Mouse (Mus musculus): ENCODE results near the gene Cd247.

Gene Cd247

DNA sequence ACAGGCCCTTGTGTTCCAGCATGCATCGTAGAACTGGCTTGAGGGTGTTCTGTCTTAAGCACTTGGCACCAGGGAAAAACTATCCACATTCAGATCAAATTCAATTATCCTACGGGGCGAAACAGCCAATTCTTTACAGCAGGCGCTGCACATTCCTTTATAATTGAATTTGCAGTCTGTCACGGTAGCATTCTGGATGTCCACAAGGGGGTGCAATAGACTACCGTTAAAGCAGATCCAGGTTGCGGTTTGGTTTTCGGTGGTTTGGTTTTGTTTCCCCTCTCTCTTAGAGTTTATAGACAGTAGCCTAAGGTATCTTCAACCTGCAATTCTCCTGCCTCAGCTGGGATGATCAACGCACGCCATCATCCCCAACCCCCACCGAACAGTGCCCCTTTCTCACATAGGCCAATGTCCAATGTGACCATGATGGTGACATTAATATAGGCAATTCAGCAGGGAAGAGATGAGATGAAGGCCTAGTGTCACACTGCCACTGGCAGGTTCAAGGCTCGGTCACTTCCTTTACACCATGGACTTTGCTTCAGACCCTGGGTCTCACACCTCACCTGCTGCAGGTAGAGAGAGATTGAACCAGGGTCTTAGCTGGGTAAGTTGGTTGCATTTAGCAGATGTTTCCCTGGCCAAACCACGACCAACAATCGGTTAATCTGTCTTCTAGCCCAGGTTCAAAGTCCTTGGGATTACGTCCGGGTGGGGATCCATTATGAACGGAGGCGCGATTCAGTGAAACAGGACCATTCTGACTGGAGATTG lies 12.8 kb upstream of the Cd247 start:
- no peak for DNase-seq (ENCODE audit: low spot score)

DNA sequence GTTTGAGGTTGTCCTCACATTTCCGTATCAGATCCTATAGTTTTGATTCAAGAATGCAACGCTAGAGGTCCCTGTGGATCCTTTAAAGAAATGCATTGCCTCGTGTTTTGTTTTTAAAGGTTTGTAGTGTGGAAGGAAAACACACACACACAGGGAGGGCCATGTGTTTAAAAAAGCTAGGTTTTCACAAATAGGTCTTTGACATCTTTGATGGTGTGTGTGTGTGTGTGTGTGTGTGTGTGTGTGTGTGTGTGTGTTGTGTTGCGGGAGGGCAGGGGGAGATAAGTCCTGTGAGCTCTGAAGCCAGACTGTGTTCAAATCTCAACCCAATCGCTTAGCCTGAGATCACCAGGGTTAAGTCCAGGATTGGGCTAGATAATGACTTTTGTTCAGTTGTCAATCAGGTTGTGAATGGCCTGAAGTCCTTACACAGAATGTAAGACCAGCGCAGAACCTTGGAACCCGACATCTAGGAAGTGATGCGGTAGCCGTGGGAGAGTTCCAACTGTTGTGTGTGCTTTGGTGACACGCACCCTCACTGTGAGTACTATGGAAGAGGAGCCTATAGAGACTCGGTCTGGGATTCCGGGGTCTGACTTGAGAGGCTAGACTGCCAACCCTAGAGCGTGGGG lies 8.4 kb upstream of the Cd247 start:
- DNase-seq (ENCODE audit: low spot score): no peak

DNA sequence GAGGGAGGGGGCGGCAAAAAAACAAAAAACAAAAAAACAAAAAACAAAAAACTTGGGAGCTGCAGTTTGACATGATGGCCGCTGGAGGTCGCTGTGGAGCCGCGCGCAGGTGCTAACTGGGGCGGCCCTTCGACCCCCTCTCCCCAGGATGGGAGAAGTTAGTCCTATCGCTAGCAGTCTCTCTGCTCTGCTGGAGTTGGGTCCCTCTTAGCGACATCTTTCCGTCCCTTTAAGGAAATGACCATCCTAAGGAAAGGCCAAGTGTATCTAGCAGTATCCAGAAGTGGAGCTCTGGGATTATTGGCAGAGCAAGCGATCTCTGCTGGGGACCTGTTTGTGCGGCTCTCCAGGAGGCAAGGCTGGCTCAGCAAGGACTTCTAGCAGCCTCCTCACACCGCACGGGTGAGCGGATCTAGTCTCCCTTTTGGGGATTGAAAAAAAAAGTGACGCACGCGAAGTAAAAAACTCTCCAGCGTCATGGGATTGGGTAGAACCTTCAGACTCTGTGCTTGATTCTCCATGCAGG lies 7.8 kb upstream of the Cd247 start:
- no peak for DNase-seq (ENCODE audit: low spot score)

DNA sequence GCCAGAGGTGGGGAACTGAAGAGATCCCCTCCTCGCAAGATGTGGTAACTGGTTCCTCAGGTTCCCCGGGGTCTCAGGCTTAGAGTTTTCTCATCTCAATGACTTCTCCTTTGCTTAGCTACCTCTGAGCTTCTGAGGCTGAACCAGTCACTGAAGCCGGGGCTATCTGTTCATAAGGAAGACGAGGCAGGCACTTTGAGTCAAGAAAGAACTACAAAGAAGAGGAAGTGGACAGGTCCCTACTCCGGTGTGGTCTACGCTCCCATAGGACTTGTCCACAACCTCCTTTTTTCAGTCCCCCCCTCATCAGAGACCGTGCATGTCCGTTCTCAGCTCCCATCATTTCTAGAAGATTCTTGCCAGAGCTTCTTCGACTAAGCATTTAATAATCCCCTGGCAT lies 7.1 kb upstream of the Cd247 start:
- no peak for DNase-seq (ENCODE audit: low spot score)

DNA sequence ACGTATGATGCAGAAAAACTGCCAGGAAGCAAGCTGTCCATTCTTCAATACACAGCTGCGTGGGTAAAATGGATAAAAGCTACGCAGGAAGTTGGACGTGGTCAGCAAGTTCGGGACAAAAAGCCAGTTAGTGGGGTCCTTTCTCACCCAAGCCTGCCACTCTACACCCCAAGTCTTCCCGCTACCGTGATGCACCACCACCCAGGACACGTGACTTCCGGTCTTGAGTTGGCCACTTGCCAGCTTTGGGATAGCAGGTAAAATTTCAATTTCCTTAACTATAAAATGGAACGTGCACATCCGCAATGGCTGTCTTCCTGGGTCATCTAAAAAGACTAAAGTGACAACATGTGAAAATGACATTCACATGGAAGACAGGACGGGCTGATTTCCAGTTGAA lies 6.6 kb upstream of the Cd247 start:
- DNase-seq (ENCODE audit: low spot score): no peak

DNA sequence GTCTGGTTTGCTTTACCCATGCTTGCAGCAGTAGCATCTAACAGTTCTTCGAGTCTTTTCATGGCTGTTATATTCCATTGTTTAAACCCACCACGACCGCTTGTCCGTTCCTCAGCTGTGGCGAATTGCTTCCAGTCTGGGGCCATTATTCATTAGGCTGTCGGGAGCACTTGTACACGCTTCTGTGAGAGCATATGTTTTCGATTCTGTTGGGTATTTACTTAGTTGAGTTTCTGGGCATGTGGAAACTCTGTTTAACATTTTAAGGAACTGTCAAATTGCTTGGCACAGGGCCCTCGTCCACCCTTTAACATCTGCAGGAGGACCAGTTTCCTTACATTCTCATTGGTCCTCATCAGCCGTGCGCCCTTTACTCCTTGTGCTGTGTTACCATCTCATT lies 2.2 kb upstream of the Cd247 start:
- no peak for DNase-seq (ENCODE audit: low spot score)

DNA sequence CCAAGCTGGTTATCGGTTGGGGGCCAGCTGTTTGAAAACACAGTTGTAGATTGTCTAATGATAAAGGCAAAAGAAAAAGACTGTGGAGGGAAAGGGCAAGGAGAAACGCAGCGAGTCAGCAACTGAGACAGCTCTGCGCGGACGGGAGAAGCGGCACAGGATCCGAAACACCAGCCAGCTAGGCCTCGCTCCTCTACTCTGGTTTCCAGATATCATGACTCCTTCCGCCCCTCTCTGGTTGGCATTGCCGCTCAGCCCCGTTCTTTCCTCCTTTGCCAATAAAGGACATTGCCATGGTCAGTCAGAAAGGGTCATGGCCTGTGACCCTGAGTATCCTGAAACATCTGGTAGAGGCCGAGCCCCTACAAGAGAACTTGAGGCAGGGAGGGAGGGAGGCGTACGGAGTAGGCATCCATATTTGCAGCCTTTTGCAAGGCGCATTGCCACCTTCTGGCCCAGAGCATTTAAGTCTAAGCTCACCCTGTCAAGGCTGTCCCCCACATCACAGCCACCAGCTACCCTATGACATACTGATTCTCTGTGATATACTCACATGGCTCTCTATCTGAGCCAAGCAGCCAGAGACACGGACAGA lies 682 bp downstream of the Cd247 start:
- DNase-seq (ENCODE audit: low spot score): no peak

DNA sequence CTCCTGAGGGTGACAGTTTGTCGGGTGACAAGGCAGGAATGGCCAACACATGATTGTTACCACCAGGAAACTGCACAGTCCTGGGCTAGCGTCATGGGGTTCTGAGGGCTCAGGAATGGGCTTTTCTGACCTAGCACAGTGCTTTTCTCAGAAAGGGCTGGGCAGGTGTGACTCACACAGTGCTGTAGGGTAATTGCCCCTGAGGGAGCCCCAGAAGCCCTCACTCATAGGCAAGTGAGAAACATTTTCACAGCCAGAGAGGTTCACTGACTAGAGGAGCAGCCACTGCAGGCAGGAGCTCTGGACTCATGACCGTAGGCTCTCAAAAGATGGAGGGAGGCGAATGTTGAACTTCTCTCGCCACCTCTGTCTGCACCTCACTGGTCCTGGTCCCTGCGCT lies 1.5 kb downstream of the Cd247 start:
- no peak for DNase-seq (ENCODE audit: low spot score)

DNA sequence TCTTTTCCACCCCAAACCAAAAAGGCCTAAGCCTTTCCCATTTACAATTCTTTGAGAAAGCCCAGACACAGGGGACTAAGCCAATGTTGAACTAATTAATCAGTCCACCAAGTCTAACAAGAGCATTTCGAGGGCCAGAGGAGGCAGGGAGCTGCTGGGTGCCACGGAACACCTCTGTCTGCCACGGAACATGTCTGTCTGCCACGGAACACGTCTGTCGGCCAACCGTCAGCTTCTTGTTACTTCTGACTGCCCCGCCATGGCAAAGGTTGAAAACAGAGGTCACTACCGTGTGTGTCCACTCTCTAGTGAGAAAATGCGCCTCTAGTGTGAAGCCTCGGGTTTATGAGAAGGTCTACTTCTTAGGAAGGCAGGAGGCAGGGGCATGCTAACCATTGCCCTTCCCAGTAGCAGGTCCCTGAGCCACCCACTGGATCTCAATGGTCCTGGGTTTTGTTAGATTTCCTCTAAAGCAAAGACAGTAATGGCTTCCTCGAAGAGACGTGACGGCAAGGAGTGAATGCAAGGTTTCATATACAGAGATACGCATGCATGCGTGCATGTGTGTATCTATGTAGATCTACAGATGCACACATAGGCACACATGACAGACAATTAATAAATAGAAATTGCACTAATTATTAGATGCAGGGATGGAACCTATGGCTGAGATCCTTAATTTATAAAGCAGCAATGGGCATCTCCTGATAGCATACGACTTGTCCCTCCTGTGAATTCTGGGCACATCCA lies 2.2 kb downstream of the Cd247 start:
- no peak for DNase-seq (ENCODE audit: low spot score)

DNA sequence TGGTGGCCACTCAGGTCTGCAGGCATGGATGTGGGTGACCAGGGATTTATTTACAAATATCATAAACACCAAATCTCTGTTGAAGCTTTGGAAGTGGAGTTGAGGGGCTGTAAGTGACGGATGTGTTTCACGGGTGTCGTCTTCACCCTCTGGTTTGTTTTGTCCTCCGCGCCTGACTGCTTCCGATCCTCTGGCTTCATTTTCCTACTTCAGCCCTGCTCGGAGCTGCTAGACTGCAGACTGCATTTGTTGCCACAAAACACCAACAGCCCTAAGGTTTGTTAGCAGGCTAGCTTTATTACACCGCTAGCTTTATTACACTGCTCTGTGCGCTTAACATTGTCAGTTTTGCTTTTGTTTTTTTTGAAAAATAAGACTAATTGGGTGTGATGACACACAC lies 2.9 kb downstream of the Cd247 start:
- no peak for DNase-seq (ENCODE audit: low spot score)

DNA sequence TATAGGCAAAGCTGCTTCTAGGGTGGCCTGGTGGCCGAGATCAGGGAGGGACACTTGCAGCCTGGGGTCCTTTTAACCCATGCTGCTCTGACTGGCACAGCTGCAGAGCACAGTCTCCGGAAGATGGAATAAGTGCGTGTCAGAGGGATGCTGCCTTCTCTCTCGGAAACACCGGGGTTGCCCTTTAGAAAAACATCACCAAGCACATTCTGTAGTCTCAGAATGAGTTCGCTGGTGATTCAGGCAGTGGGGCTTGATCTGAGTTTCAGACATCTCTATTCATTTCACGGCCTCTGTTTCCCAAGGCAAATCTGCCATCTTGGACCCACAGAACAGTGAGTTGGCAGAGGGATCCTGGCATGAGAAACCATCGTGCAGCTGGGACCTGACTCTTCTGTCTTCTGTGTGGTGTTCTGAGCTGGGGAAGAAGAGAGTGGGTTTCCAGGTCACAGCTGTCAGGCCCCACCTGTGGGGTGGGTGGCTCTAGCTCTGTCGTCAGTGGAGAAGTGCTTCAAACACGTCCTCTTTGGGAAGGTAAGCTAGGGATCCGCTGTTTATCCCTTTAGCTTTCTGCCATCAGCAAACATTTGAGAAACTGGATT lies 13.3 kb downstream of the Cd247 start:
- DNase-seq (ENCODE audit: low spot score): no peak

DNA sequence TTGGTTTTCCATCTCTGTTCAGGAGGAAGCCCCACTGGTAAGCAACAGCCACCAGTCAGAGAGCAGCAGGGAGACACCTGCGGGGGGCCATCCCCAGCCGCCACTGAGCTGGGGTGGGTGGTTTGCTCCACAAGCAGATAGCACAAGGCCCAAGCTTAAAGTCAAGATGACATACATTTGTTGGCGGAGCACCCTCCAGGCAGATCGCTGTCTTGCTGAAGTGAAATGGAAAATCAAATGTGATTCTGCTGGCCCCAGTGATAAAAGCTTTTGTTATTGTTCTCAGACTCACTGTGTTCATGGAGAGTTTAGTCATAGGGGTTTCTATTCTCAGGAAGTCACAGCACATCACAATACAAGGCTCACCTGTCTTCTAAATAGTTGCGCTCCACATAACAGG lies 14.6 kb downstream of the Cd247 start:
- no peak for DNase-seq (ENCODE audit: low spot score)

DNA sequence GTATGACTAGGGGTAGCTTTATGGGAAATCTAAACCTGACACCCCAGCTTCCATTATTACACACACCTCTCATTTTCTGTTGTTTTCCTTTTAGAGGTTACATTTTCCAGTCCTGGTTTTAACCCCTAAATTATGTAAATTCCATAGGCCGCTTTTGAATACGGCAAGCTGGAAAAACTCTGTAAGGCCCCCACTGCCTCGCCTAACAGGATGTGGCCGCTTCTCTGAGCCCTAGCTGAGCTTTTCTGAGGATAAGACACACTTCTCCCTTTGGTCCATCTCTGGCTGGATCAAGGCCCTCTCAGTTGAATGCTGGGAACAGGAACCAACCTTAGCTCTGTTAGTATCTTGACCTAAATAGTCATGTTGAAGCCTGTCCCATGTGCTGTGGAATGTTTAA lies 15.7 kb downstream of the Cd247 start:
- DNase-seq (ENCODE audit: low spot score): no peak

DNA sequence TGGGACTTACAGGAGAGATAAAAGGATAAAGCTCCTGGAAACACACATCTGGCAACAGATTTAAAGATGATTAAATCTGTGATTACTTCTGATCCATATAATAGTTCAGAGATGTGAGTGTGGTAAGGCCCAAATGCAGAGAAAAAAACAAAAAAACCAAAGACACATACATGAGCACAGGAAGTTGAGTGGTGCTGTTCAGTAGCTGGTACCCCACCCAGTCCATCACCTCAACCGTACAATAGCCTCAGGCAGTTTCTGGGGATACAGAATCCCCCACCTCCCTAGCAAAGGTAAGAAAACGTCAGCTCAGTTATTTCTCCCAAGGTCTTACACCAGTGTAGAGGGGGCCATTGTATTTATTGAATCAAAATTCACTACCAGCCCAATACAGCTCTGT lies 22.2 kb downstream of the Cd247 start:
- DNase-seq (ENCODE audit: low spot score): no peak

DNA sequence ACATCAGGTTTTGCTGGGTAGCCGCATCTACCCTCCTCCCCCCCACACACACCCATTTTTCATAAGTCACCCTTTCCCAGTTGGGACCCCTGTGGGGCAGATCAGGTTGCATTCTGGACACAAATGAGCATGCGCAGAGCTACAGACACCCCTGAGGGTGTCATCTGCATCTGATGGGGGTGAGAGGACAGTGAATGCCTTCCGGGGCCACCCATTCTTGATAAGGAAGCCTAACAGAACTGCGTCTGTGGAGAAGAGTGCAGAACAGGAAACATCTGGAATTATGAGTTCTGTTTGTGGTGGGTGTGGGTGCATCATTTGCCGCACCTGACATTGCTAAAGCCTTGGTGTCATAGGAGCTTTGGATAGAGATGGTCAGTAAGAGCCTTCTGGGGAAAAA lies 22.7 kb downstream of the Cd247 start:
- DNase-seq (ENCODE audit: low spot score): no peak

DNA sequence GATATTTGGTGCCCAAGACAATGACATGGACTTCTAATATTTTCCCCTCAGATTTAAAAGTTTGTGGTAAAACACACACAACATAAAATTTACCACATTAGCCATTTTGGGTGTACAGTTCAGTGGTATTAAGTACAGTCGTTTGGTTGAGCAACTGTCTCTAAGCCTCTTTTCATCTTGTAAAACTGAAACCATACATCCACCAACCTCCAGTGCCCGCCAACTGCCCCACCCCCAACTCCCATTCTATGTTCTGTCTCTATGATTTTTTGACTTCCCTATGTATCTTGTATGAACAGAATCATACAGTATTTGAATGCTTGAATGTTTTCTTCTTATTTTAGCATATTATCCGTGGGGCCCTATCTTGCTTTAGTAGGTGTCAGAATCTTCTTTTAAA lies 24.3 kb downstream of the Cd247 start:
- no peak for DNase-seq (ENCODE audit: low spot score)

DNA sequence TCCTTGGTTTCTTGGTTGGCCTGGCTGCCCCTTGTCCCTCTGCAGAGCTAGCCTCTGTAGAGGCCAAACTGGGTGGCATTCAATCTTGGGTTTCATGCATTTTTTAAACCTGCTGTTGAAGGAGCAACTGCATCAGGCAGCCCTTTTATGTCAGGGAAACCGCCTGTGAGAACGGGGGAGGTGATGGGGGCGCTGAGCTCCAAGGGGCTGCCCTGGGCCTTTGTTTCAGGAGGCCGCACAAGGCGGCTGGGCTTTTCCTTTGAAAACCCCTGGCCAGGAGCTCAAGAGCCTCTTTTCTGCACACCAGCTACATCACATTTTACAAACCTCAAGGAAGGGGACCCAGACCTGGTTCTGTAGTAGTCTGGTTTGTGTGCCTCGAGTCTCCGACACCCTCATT lies 25.6 kb downstream of the Cd247 start:
- DNase-seq (ENCODE audit: low spot score): no peak

DNA sequence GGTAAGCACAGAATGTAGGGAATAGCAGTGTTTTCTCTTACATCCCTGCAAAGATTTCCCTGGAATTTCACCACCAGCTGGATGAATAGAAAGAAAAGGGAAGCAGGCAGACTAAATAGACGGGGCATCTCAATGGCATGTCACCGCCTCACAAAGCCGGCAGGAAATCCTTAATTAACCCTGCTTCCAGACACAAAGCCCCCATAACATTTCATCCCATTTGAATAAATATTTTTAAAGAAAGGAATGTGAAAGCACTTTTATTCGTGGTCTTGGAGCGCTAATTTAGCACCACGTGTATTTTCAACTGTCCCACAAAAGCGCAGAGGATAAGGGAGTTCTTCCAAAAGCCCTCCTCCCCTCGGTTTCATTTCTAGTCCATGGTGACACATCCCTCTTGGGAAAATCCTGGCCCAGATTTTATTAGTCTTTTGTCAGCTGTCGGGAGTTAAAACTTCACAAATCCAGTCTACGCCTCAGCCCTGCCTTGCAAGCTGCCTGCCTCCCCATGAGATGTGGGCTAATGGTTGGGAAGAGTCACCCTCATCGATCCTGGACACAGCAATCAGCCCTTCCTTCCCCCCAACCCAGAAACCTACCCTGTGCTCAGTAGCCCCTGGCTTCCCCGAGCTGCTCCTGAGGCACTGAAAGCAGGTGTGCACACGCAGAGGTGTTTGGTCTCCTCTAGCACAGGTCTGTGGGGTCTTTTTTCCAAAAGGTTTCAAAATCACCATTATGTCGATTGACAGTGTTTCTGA lies 26.2 kb downstream of the Cd247 start:
- DNase-seq (ENCODE audit: low spot score): no peak

DNA sequence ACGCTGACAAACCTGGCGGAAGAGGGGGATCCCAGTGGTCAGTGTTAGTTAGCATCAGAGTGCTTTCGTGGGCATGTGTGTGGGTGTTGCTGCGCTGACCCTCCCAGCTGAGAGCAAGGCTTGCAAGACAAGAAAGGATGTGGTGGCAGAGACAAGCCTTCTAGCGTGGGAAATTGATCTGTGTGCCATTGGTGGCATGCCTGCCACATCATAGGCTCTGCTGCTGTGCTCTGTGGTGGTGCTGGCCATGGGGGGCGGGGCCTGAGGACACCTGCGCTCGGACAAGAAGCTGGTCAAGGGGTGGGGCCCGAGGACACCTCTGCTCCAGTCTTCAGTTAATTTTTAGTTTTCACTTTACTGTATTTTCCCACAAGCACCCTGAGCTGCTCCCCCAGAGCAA lies 27.9 kb downstream of the Cd247 start:
- DNase-seq (ENCODE audit: low spot score): no peak

DNA sequence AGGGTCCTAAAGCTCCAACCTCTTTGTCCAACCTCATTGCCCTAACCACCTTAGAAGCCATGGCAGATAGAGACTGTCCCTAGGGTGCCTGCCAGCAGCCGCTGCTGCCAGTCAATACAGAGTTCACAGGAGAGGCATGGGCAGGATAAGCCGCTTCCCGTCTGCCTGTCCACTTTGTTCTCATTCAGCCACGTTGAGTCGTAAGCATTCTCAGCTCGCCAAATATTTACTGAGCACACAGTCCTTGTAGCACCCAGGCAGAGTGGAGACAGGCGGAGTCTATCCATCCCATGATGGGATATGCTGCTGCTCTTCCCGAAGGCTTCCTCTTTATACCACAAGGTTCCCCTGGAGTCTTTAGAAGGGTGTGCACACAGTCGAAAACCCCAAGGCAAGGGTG lies 28.8 kb downstream of the Cd247 start:
- no peak for DNase-seq (ENCODE audit: low spot score)

DNA sequence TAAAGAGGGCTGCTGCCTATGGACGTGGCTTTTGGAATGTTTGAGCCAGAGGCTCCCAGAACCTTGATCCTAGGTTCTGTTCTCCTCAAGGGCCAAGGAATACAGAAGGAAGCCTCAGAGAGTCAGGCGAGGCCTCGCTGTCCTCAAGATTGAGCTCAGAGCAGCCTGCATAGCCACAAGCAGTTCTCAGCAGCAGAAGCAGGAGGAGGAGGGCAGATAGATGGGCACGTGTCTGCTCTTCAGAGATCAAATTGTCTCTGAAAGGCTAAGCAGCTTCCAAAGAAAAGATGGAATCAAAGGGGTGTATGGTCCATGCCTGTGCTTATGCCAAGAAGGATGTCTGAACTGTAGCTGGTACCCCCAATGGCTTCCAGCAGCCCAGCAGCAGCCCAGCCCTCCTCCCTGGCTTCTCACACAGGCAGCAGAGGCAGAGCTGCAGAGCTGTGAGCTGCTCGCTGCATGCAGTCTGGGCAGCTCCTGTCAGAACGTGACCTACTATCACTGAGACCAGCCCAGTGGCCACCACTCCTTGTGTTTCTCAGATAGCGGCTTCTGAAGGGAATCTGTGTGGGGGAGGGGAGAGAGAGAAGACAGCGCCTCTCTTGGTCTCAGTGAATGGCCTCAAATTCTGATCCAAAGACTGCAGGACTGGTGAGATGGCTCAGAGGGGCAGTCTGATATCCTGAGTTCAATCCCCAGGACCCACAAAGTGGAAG lies 29.8 kb downstream of the Cd247 start:
- no peak for DNase-seq (ENCODE audit: low spot score)

Measured in left cerebral cortex, adult 11 months (tissue).